Mouse (Mus musculus): ENCODE results near the gene Wbp2. TPM values are rescaled to one million over a fixed set of nuclear protein-coding genes. Genes with fewer than 3 reads are reported as not detected.
"Not testable (repeated sequence)": the region's sequence is repeated elsewhere in the genome, so short reads cannot be mapped to it uniquely, and the experiment has no call there.

The Wbp2 gene
- polyA plus RNA-seq, 1 experiment from 2014 or later: 153 TPM

DNA sequence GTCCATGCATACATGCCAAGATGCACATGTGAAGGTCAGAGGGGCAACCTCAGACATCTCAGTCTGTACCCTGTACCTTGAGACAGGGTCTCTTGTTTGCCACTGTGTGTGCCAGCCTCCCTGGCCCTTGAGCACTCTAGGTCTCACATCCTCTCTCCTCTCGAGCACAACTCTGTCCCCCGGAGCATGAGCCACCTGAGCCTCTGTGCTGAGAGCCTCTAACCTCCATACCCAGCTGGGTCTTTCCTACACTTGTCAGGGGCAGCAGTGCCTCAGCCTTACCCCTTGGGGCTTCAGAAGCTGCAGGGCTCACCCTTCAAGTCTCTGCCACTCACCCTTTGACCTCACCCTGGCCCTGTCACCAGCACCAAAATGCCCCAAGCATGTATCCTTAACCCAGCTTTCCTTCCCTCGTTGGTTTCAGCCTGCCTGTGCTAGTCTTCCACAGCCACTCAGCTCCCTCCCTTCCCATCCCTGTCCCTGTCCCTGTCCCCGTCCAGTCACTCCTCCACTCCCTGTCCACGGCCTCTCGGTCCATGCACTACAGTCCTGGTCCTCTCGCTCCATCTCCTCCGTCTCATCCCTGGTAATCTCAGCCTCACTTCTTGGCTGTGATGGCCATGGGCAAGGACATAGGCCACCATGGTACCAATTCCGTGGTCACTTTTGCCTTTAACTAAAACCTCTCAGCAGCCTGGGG, 42.4 kb upstream of the Wbp2 start:
- Histone ChIP-seq H3K27me3 (ENCODE audit: control insufficient read depth, insufficient read depth, low read length) (no peaks in the 10 kb centered on the region), H3K36me3 (ENCODE audit: control insufficient read depth, insufficient read depth) (peaks cover 19% of the 10 kb centered on the region), H3K9ac (ENCODE audit: low read length) (peak overlapping the region; percentile 84), H3K4me2 (ENCODE audit: low read depth, low read length) (peak overlapping the region; percentile 70), H3K9me3 (replicated peaks; ENCODE audit: control insufficient read depth, low read length) (no peaks in the 10 kb centered on the region), H3K4me3 (ENCODE audit: low read length) (no peak overlapping the region; the same call in 1 of the 2 replicates), H3K27ac (ENCODE audit: low read length) (no peak overlapping the region), H3K4me1 (ENCODE audit: control insufficient read depth, insufficient read depth, low read length) (peaks cover 29% of the 10 kb centered on the region)
- no peak for ATAC-seq (replicated peaks; ENCODE audit: extremely low read depth, insufficient read depth, low FRiP score)
- 80% methylated on average over 9 of the region's 9 CpGs for WGBS

DNA sequence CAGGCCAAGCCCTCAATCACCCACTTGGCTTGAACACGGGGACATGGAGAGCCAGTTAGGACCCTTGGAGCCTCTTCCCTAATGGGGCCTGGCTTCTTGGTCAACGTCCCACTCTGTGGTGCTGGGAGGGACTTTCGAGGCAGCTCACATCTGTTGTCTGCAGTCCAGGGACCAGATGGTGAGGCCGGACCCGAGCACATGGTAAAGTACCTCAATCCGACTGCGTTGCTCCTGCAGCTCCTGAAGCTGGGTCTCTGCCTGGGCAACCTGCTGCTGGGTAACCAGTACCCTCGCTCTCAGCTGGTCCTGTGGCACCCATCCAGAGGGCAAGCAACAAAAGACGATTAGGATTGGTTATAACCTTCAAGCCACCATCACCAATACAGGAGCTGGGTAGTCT, 41.2 kb upstream of the Wbp2 start:
- Histone ChIP-seq H3K27ac (ENCODE audit: low read length) (no peak overlapping the region), H3K4me3 (ENCODE audit: low read length) (no peak overlapping the region), H3K9ac (ENCODE audit: low read length) (peak overlapping the region; percentile 53), H3K4me1 (ENCODE audit: control insufficient read depth, insufficient read depth, low read length) (peaks cover 29% of the 10 kb centered on the region), H3K9me3 (replicated peaks; ENCODE audit: control insufficient read depth, low read length) (no peaks in the 10 kb centered on the region), H3K4me2 (ENCODE audit: low read depth, low read length) (no peak overlapping the region), H3K36me3 (ENCODE audit: control insufficient read depth, insufficient read depth) (peaks cover 19% of the 10 kb centered on the region), H3K27me3 (ENCODE audit: control insufficient read depth, insufficient read depth, low read length) (no peaks in the 10 kb centered on the region)
- no peak for ATAC-seq (replicated peaks; ENCODE audit: extremely low read depth, insufficient read depth, low FRiP score)
- WGBS: 80% methylated on average over 9 of the region's 9 CpGs

DNA sequence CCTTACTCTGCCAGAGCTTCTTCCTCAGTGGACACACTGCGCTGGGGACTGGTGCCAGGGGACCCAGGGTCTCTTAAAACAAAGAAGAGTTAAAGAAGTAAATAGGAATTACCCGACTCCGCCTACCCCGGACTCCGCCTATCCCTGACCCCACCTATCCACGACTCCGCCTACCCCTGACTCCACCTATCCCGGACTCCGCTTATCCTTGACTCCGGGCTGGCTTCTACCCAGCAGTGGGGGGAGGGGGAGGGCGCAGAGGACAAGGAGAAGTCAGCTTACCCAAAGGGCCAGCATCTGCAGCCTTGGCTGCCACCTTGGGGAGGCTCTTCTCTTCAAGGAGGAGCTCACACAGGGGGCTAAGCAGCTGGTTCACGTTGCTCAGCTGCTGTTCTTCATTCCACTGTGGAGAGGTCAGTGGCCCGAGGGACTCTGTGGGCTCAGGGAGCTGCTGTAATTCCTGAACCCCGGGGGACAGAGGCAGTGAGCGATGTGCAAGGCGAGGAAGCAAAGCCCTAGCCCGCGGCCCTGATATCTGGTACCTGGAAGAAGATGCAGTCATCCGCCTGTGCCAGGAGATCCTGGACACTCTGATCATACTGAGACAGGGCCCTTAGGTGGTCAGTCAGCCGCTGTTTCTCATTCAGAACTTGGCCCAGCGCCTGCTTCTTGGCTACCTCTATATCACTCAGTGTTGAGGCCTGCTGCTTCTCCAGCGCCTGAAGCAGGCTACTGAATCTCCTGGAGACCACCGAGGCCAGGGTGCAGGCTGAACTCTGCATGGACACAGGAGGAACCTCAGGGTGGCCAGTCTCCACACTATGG, 40.6 kb upstream of the Wbp2 start, which contains the start of gene Trim47:
Trim47 (minus strand) TSS at position 55 of the 825 bp plus-strand sequence.
- no peak for ATAC-seq (replicated peaks; ENCODE audit: extremely low read depth, insufficient read depth, low FRiP score)
- Histone ChIP-seq H3K9me3 (replicated peaks; ENCODE audit: control insufficient read depth, low read length) (no peaks in the 10 kb centered on the region), H3K9ac (ENCODE audit: low read length) (peak within 1 kb of the TSS; percentile 53), H3K4me1 (ENCODE audit: control insufficient read depth, insufficient read depth, low read length) (peaks cover 24% of the 10 kb centered on the region), H3K27ac (ENCODE audit: low read length) (peak within 1 kb of the TSS; percentile 4; the same call in 1 of the 2 replicates), H3K27me3 (ENCODE audit: control insufficient read depth, insufficient read depth, low read length) (no peaks in the 10 kb centered on the region), H3K36me3 (ENCODE audit: control insufficient read depth, insufficient read depth) (peaks cover 15% of the 10 kb centered on the region), H3K4me3 (ENCODE audit: low read length) (peak within 1 kb of the TSS; percentile 13; the same call in 1 of the 2 replicates), H3K4me2 (ENCODE audit: low read depth, low read length) (peak within 1 kb of the TSS; percentile 39; the same call in 1 of the 2 replicates)
- WGBS: 35% methylated on average over 23 of the region's 23 CpGs

DNA sequence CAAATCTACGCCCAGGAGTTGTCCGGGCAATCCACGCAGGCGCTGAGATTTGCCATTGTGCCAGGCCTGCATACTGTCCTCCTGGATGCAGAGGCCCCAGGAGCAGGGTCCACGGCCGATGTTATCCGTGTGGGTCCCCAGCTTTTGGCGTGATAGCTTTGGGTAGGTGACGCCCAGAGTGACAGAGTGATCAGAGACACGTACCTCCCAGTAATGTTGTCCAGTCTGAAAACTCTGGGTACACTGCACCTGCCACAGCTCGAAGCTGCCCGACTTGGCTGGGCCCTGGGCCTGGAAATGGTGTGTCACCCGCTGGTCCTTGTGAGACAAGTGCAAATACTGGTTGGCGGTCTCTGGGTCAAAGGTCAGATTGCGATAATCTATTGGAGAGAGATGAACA, 39.5 kb upstream of the Wbp2 start:
- Histone ChIP-seq H3K4me2 (ENCODE audit: low read depth, low read length) (no peak overlapping the region), H3K9me3 (replicated peaks; ENCODE audit: control insufficient read depth, low read length) (no peaks in the 10 kb centered on the region), H3K4me1 (ENCODE audit: control insufficient read depth, insufficient read depth, low read length) (peaks cover 19% of the 10 kb centered on the region), H3K27ac (ENCODE audit: low read length) (no peak overlapping the region), H3K27me3 (ENCODE audit: control insufficient read depth, insufficient read depth, low read length) (no peaks in the 10 kb centered on the region), H3K36me3 (ENCODE audit: control insufficient read depth, insufficient read depth) (peaks cover 12% of the 10 kb centered on the region), H3K9ac (ENCODE audit: low read length) (no peak overlapping the region), H3K4me3 (ENCODE audit: low read length) (no peak overlapping the region)
- WGBS: 97% methylated on average over 15 of the region's 15 CpGs
- ATAC-seq (replicated peaks; ENCODE audit: extremely low read depth, insufficient read depth, low FRiP score): no peak

DNA sequence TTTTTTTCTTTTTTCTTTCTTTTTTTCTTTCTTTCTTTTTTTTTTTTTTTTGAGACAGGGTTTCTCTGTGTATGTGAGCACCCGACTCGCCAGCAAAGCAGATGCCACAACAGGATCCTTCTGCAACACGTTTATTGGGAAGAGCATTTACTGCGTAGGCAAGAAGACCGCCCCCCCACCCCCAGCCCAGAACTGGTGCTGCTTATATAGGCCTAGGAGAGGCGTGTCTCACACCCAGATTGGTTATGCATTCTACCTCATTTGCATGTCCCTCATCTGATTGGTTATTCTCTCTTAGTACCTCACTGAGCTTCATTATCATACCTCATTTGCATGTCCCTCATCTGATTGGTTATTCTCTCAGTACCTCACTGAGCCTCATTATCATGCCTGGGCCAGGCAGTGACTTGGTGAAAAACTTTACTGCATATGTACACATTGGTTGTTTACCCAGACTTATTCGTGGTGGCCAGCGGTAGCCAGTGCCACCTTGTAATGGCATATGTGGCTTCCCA, 35.0 kb upstream of the Wbp2 start:
- not testable (repeated sequence) for H3K27ac ChIP-seq (ENCODE audit: low read length); H3K27me3 ChIP-seq (ENCODE audit: control insufficient read depth, insufficient read depth, low read length); H3K9ac ChIP-seq (ENCODE audit: low read length); H3K4me1 ChIP-seq (ENCODE audit: control insufficient read depth, insufficient read depth, low read length); ATAC-seq (replicated peaks; ENCODE audit: extremely low read depth, insufficient read depth, low FRiP score); H3K4me3 ChIP-seq (ENCODE audit: low read length); H3K4me2 ChIP-seq (ENCODE audit: low read depth, low read length); H3K9me3 ChIP-seq (replicated peaks; ENCODE audit: control insufficient read depth, low read length)
- WGBS: 93% methylated on average over 8 of the region's 8 CpGs
- H3K36me3 ChIP-seq (ENCODE audit: control insufficient read depth, insufficient read depth): peaks cover 12% of the 10 kb centered on the region

DNA sequence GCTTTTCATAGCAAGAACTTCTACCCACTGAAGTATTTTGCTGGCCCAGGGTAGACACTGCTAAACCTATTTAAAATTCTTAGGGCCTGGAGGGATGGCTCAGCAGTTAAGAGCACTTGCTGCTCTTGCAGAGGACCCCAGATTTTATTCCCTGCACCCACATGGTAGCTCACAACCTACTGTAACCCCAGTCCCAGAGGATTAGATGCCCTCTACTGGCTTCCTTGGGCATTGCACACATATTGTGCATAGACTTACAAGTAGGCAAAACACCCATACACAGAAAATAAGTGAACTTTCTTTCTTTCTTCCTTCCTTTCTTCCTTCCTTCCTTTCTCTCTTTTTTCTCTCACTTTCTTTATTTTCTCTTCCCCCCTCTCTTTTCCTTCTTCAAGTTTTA, 31.0 kb upstream of the Wbp2 start:
- Histone ChIP-seq H3K4me3 (ENCODE audit: low read length) (no peak overlapping the region), H3K9me3 (replicated peaks; ENCODE audit: control insufficient read depth, low read length) (no peaks in the 10 kb centered on the region), H3K4me1 (ENCODE audit: control insufficient read depth, insufficient read depth, low read length) (no peaks in the 10 kb centered on the region)

DNA sequence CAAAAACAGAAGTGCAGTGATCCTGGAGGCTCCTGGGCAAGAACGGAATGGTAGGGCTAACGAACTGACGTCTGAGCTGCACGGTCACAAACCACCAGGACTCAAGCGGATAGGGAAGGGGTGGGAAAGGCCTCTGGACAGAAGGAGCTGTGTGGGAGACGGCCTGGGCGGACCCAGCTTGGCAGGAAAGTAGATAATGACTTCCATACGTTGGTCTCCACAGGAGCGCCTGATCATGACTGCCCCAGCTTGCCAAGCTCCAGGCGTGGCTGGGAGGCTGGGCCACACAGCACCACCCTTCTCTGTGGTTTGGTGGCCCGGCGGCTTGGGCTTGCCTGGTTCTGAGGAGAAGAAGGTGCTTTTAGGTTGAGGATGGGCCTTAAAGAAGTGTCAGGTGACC, 30.4 kb upstream of the Wbp2 start:
- Histone ChIP-seq H3K9me3 (replicated peaks; ENCODE audit: control insufficient read depth, low read length) (no peaks in the 10 kb centered on the region), H3K4me3 (ENCODE audit: low read length) (no peak overlapping the region), H3K9ac (ENCODE audit: low read length) (no peak overlapping the region), H3K27me3 (ENCODE audit: control insufficient read depth, insufficient read depth, low read length) (no peaks in the 10 kb centered on the region), H3K27ac (ENCODE audit: low read length) (no peak overlapping the region), H3K36me3 (ENCODE audit: control insufficient read depth, insufficient read depth) (no peaks in the 10 kb centered on the region), H3K4me1 (ENCODE audit: control insufficient read depth, insufficient read depth, low read length) (no peaks in the 10 kb centered on the region), H3K4me2 (ENCODE audit: low read depth, low read length) (no peak overlapping the region)
- WGBS: 69% methylated on average over 12 of the region's 12 CpGs
- ATAC-seq (replicated peaks; ENCODE audit: extremely low read depth, insufficient read depth, low FRiP score): no peak

More for the DNA sequence above, 31.0 kb upstream of the Wbp2 start:
- Histone ChIP-seq H3K36me3 (ENCODE audit: control insufficient read depth, insufficient read depth) (no peaks in the 10 kb centered on the region), H3K27ac (ENCODE audit: low read length) (no peak overlapping the region), H3K27me3 (ENCODE audit: control insufficient read depth, insufficient read depth, low read length) (no peaks in the 10 kb centered on the region), H3K9ac (ENCODE audit: low read length) (no peak overlapping the region), H3K4me2 (ENCODE audit: low read depth, low read length) (no peak overlapping the region)
- no peak for ATAC-seq (replicated peaks; ENCODE audit: extremely low read depth, insufficient read depth, low FRiP score)

DNA sequence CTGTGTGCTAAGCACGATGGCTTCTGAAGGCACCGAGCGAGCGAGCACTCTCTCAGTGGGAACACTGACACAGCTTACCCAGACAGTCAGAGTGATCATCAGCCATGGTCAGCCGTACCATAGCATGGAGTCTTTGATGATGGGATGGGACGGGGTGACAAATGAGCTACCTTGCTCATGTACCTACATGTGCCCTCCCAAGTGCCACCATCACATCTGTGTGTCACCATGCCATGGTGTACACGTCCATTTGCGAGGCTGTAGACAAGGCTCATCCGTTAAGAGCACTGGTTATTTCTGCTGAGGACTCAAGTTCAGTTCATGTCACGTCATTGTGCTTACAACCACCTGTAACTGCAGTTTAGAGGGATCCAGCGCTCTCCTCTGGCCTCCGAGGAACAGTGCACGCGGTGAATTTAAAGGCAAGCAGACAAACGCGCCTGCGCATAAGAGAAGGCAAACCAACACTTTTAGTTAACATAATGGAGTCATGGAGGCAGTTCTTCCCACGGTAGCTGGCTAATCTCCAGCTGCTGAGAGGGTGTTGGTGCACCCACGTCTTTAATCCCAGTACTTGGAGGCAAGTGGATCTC, 24.9 kb upstream of the Wbp2 start:
- ATAC-seq (replicated peaks; ENCODE audit: extremely low read depth, insufficient read depth, low FRiP score): no peak
- Histone ChIP-seq H3K27me3 (ENCODE audit: control insufficient read depth, insufficient read depth, low read length) (no peaks in the 10 kb centered on the region), H3K4me1 (ENCODE audit: control insufficient read depth, insufficient read depth, low read length) (peaks cover 19% of the 10 kb centered on the region), H3K36me3 (ENCODE audit: control insufficient read depth, insufficient read depth) (0 out of 2 replicates have a peak, but pooled peaks cover 3% of the 10 kb centered on the region), H3K4me3 (ENCODE audit: low read length) (no peak overlapping the region), H3K27ac (ENCODE audit: low read length) (no peak overlapping the region), H3K4me2 (ENCODE audit: low read depth, low read length) (no peak overlapping the region), H3K9ac (ENCODE audit: low read length) (no peak overlapping the region), H3K9me3 (replicated peaks; ENCODE audit: control insufficient read depth, low read length) (no peaks in the 10 kb centered on the region)
- 86% methylated on average over 19 of the region's 19 CpGs for WGBS

All from heart, embryonic 16.5 days (tissue).